Mouse (Mus musculus) CH12.LX (cell line): Measurements from ENCODE around the gene 4931422A03Rik. TPM values are rescaled to one million over a fixed set of nuclear protein-coding genes. Genes with fewer than 3 reads are reported as not detected.

Source experiments
- DNase-seq: peaks from one replicate; pipeline ENCODE4 v3.0.0-alpha.2; 2013; ENCODE audit errors: extremely low read depth
- H3K27ac ChIP-seq: 2 replicates; pipeline ENCODE4 v1.5.1; 2012; ENCODE audit warnings: low read depth, mild to moderate bottlenecking, control low read depth, moderate library complexity; ENCODE audit not compliant: insufficient read depth
- H3K27me3 ChIP-seq: replicated peaks from 2 replicates; pipeline ENCODE3; 2012; ENCODE audit warnings: inconsistent platforms
- H3K36me3 ChIP-seq, 2 experiments: replicated peaks in 1 of 2; 2 replicates each; pipeline versions ENCODE3 to v1.6.1; 2012; ENCODE audit warnings: inconsistent platforms in 1 of 2, low read length in 1 of 2, mild to moderate bottlenecking in 1 of 2, mixed read lengths in 1 of 2, moderate library complexity in 1 of 2; ENCODE audit not compliant: control insufficient read depth in 1 of 2, insufficient read depth in 1 of 2
- H3K4me1 ChIP-seq, 2 experiments: 2 replicates each; pipeline ENCODE4 v1.6.1; 2012; ENCODE audit warnings: inconsistent platforms in 1 of 2, moderate library complexity in 1 of 2; ENCODE audit not compliant: insufficient read depth in 2 of 2, control insufficient read depth in 1 of 2
- H3K4me2 ChIP-seq: 2 replicates; pipeline ENCODE4 v1.6.1; 2012; ENCODE audit warnings: low read depth, mild to moderate bottlenecking, control low read depth; ENCODE audit not compliant: poor library complexity, insufficient read depth, severe bottlenecking
- H3K4me3 ChIP-seq, 3 experiments: fragments of 150-350 bp in 1 of 3; sonication (generic) in 1 of 3; replicated peaks in 1 of 3; 2 replicates each; pipeline versions ENCODE3 to v1.5.1; 2011 to 2012; ENCODE audit warnings: low read depth in 2 of 3, low read length in 2 of 3, mild to moderate bottlenecking in 2 of 3, moderate library complexity in 2 of 3, control low read depth in 1 of 3, improper control_type of control experiment in 1 of 3, inconsistent platforms in 1 of 3, mixed read lengths in 1 of 3; ENCODE audit not compliant: poor library complexity in 1 of 3
- H3K79me2 ChIP-seq: replicated peaks from 2 replicates; pipeline ENCODE4 v1.6.1; 2012; ENCODE audit warnings: mild to moderate bottlenecking, moderate library complexity; ENCODE audit not compliant: control insufficient read depth, poor library complexity, insufficient read depth, severe bottlenecking; ENCODE audit errors: extremely low read depth
- H3K9ac ChIP-seq: 2 replicates; pipeline ENCODE4 v1.6.1; 2012; ENCODE audit warnings: low read depth, mild to moderate bottlenecking, control low read depth, moderate library complexity; ENCODE audit not compliant: insufficient read depth
- H3K9me3 ChIP-seq: replicated peaks from 2 replicates; pipeline ENCODE3; 2012; ENCODE audit warnings: low read length, inconsistent platforms, mixed read lengths
- BHLHE40 ChIP-seq: IDR thresholded peaks from 2 replicates; pipeline ENCODE4 v1.6.1; 2011; ENCODE audit warnings: mild to moderate bottlenecking, low read depth, low read length, improper control_type of control experiment
- CHD2 ChIP-seq: IDR thresholded peaks from 2 replicates; pipeline ENCODE4 v1.6.1; 2011; ENCODE audit warnings: low read length, improper control_type of control experiment
- CTCF ChIP-seq, 2 experiments: IDR thresholded peaks in 1 of 2; conservative IDR thresholded peaks in 1 of 2; 2 replicates each; pipeline ENCODE4 v1.5.1; 2011 to 2012; ENCODE audit warnings: low read depth in 2 of 2, low read length in 2 of 2, improper control_type of control experiment in 1 of 2, inconsistent platforms in 1 of 2, mild to moderate bottlenecking in 1 of 2, moderate library complexity in 1 of 2
- EP300 ChIP-seq: IDR thresholded peaks from 2 replicates; pipeline ENCODE4 v1.6.1; 2011; ENCODE audit warnings: low read length, improper control_type of control experiment
- HCFC1 ChIP-seq: IDR thresholded peaks from 2 replicates; pipeline ENCODE4 v1.6.1; 2012; ENCODE audit warnings: low read depth, mild to moderate bottlenecking, inconsistent platforms, low read length, improper control_type of control experiment
- JUN ChIP-seq: IDR thresholded peaks from 2 replicates; pipeline ENCODE4 v1.6.1; 2011; ENCODE audit warnings: low read depth, mild to moderate bottlenecking, low read length, improper control_type of control experiment, moderate library complexity; ENCODE audit not compliant: insufficient read depth
- JUND ChIP-seq: conservative IDR thresholded peaks from 2 replicates; pipeline ENCODE4 v1.6.1; 2011; ENCODE audit warnings: low read depth, low read length, improper control_type of control experiment
- KAT2A ChIP-seq: IDR thresholded peaks from 2 replicates; pipeline ENCODE4 v1.6.1; 2012; ENCODE audit warnings: low read length, improper control_type of control experiment, inconsistent platforms; ENCODE audit not compliant: insufficient replicate concordance
- MAX ChIP-seq: IDR thresholded peaks from 2 replicates; pipeline ENCODE4 v1.6.1; 2011; ENCODE audit warnings: low read length, improper control_type of control experiment
- MAZ ChIP-seq: IDR thresholded peaks from 2 replicates; pipeline ENCODE4 v1.6.1; 2012; ENCODE audit warnings: low read depth, mild to moderate bottlenecking, inconsistent platforms, low read length, improper control_type of control experiment, moderate library complexity
- POLR2AphosphoS2 ChIP-seq: IDR thresholded peaks from 2 replicates; pipeline ENCODE4 v1.6.1; 2011; ENCODE audit warnings: low read depth, low read length, improper control_type of control experiment
- RAD21 ChIP-seq: IDR thresholded peaks from 2 replicates; pipeline ENCODE4 v1.6.1; 2011; ENCODE audit warnings: low read depth, mild to moderate bottlenecking, low read length, improper control_type of control experiment, moderate library complexity
- SMC3 ChIP-seq: IDR thresholded peaks from 2 replicates; pipeline ENCODE4 v1.6.1; 2011; ENCODE audit warnings: low read depth, low read length, improper control_type of control experiment
- USF1 ChIP-seq: IDR thresholded peaks from 2 replicates; pipeline ENCODE4 v1.6.1; 2014; ENCODE audit warnings: low read depth, mild to moderate bottlenecking, inconsistent platforms, low read length, improper control_type of control experiment
- ZC3H11A ChIP-seq: IDR thresholded peaks from 2 replicates; pipeline ENCODE4 v1.6.1; 2012; ENCODE audit warnings: low read depth, mild to moderate bottlenecking, inconsistent platforms, low read length, improper control_type of control experiment
- ZNF384 ChIP-seq: IDR thresholded peaks from 2 replicates; pipeline ENCODE4 v1.6.1; 2012; ENCODE audit warnings: low read depth, low read length, improper control_type of control experiment, inconsistent platforms
- dilution Hi-C: fragments of 300-500 bp; cut with MboI; formaldehyde crosslinking; loops from 2 replicates; pipeline ENCODE4 v1.14.3; 2020; ENCODE audit warnings: low sequenced_read_pairs; ENCODE audit not compliant: extremely low pct_unique_long_range_greater_than_20kb, extremely low pct_ligation_motif_present
- in situ Hi-C: fragments of 300-500 bp; cut with MboI; formaldehyde crosslinking; loops from 3 replicates; pipeline ENCODE4 v1.14.3; 2019; ENCODE audit warnings: low sequenced_read_pairs, low pct_ligation_motif_present, low pct_unique_long_range_greater_than_20kb, mixed read lengths
- polyA plus RNA-seq: library from polyadenylated mRNA; unstranded; fragments of >175 nt; gene quantifications from 2 replicates; pipeline ENCODE4 v1.2.1, GENCODE M21; 2012; ENCODE audit warnings: low read depth; ENCODE audit not compliant: insufficient read length
- total RNA-seq, 2 experiments: library from RNA; depleted of rRNA; stranded (reverse); fragments of 300-350 nt in 1 of 2; fragments of >200 nt in 1 of 2; gene quantifications; 2 replicates each; pipeline ENCODE4 v1.2.3; 2012 to 2014

The 4931422A03Rik gene
- total and polyA plus RNA-seq, 3 experiments, result 0.68 to 2.4 TPM; not detected in 1

DNA sequence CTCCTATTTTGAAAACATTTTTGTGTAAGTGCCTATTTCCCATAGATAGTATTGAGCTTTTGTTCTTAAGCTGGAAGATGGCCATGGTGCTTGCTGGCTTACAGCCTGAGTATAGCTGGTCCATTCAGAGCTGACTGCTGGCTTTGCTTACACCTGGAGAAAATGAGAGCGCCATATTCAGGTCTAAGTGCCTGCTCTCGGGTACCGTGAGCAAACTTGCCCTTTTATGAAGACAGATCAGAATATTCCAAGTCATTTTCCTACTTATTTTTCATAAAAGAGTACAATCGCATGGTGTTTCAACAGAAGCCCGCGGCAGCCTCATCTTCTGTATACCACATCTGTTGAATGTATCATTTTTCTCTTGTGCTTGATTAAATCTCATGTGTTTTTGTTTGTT, 32.8 kb upstream of the 4931422A03Rik start:
- Histone ChIP-seq H3K27me3 (no peaks in the 10 kb centered on the region), H3K27ac (no peak overlapping the region), H3K36me3 (peaks cover 14 to 38% of the 10 kb centered on the region in 2 experiments), H3K4me2 (no peak overlapping the region), H3K4me1 (no peaks in the 10 kb centered on the region), H3K9me3 (no peaks in the 10 kb centered on the region), H3K79me2 (no peaks in the 10 kb centered on the region), H3K9ac (no peak overlapping the region), H3K4me3 (no peak overlapping the region)
- in situ Hi-C loops, result no loop called here
- dilution Hi-C loops, result no loop called here
- no peak for DNase-seq
- TF ChIP-seq JUND, result no peak
- no peak for TF ChIP-seq KAT2A
- no peak for TF ChIP-seq POLR2AphosphoS2
- TF ChIP-seq BHLHE40, result no peak
- TF ChIP-seq HCFC1, result no peak
- TF ChIP-seq MAX, result no peak
- TF ChIP-seq USF1, result no peak

GRCm38 (mm10) chr2:104059786-104060185, 31.6 kb upstream of the 4931422A03Rik start:
- TF ChIP-seq EP300, result no peak
- TF ChIP-seq, all 38 proteins: peak for 0
- H3K36me3 ChIP-seq, result peaks cover 21 to 48% of the 10 kb centered on the region in 2 experiments
- H3K4me3 ChIP-seq, result no peak overlapping the region
- H3K27me3 ChIP-seq, result no peaks in the 10 kb centered on the region
- H3K9ac ChIP-seq, result no peak overlapping the region
- H3K9me3 ChIP-seq, result no peaks in the 10 kb centered on the region
- in situ Hi-C loops, result no loop called here
- H3K4me1 ChIP-seq, result no peaks in the 10 kb centered on the region
- H3K27ac ChIP-seq, result no peak overlapping the region
- H3K4me2 ChIP-seq, result no peak overlapping the region
- dilution Hi-C loops, result no loop called here
- no peak for DNase-seq
- no peaks in the 10 kb centered on the region for H3K79me2 ChIP-seq

DNA sequence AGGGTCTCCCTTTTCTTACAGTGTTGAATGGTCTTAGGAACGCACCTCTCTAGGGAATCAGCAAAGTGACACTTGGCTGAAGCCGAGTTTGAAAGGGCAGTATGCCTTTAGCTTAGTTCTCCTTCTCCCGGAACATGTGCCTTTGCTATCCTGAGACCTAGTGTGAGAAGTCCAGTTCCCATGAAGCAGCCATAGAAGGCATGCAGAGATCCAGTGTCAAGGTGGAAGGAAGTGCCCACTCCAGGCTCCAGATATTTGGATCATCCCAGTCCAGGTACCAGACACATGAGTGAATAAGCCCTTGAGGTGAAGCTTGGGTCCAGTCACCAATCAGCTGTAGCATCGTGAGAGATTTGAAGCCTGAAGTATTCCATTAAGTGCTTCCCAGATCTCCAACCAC, 30.8 kb upstream of the 4931422A03Rik start:
- Histone ChIP-seq H3K9ac (no peak overlapping the region), H3K4me2 (no peak overlapping the region), H3K9me3 (no peaks in the 10 kb centered on the region), H3K79me2 (no peaks in the 10 kb centered on the region), H3K4me3 (no peak overlapping the region), H3K27me3 (no peaks in the 10 kb centered on the region), H3K4me1 (no peaks in the 10 kb centered on the region), H3K27ac (no peak overlapping the region), H3K36me3 (peaks cover 23 to 57% of the 10 kb centered on the region in 2 experiments)
- no peak for DNase-seq
- dilution Hi-C loops, result no loop called here
- in situ Hi-C loops, result no loop called here
- TF ChIP-seq JUN (no peak), CHD2 (no peak), SMC3 (no peak), CTCF (conservative IDR thresholded peaks at IDR 0.05 in 1 of 2, IDR thresholded peaks at IDR 0.05 in 1 of 2; ENCODE audit: low read depth in 2 of 2, low read length in 2 of 2) (no peak), ZNF384 (no peak), MAZ (no peak), MAX (no peak), BHLHE40 (no peak), RAD21 (no peak), ZC3H11A (no peak), KAT2A (no peak)
